Mouse (Mus musculus) thymus, adult 2 months (tissue): ENCODE data around the gene Pank4.

Experiments used
- CTCF ChIP-seq: fragments of 200-500 bp; IDR thresholded peaks from 2 replicates; pipeline ENCODE4 v1.5.1; 2012; ENCODE audit warnings: mild to moderate bottlenecking, control low read depth, low read length, moderate library complexity, borderline replicate concordance; ENCODE audit not compliant: control insufficient read depth, poor library complexity, insufficient read depth; ENCODE audit errors: extremely low read depth
- POLR2A ChIP-seq: fragments of 200-500 bp; IDR thresholded peaks from 2 replicates; pipeline ENCODE4 v1.6.1; 2012; ENCODE audit warnings: mild to moderate bottlenecking, low read length, control low read depth, moderate library complexity; ENCODE audit not compliant: control insufficient read depth, poor library complexity, insufficient read depth; ENCODE audit errors: extremely low read depth

GRCm38 (mm10) chr4:154914707-154915106, 49.2 kb upstream of the Pank4 start:
- TF ChIP-seq CTCF (no peak), POLR2A (no peak)
